Mouse (Mus musculus): ENCODE measurements around the gene 4933415A04Rik.

Gene 4933415A04Rik

DNA sequence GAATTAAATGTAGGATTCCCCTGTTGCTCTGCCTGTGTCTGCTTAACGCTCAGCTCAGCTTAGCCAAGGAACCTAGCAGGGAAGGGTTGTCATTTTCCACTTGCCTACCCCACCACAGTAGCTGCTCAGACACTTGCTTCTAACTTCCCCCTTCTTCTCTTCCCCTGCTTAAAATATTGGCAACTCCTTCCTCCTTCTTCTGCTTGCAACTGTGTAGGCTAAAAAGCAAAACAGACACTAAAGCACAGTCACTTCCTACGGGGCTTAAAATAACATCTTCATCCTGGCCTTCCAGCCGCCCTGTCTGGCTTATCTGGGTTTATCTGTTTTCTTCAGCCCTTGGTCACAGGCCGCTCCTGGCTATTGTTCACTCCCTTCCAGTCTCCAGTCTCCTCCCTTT is 45.7 kb downstream of the 4933415A04Rik start:
- DNase-seq (ENCODE audit: low read depth, low spot score): no peak

DNA sequence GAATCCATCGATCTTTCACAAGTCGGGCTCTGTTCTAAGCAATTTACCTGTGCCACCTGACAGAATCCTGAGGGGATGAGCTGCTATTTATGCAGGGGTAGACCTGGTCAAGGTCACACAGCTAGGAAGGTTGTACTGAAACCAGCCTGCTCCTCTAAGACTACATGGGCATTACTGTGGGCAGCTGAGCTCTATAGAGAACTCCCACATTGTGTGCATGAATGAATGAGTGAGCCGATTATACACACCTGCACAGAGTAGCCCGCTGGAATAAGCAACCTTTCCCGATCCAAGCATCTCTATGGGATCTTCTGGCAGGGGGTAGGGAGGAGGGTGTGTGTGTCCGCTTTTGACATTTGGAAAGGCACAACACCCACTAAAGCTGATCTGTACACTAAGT is 46.3 kb downstream of the 4933415A04Rik start:
- no peak for DNase-seq (ENCODE audit: low read depth, low spot score)

DNA sequence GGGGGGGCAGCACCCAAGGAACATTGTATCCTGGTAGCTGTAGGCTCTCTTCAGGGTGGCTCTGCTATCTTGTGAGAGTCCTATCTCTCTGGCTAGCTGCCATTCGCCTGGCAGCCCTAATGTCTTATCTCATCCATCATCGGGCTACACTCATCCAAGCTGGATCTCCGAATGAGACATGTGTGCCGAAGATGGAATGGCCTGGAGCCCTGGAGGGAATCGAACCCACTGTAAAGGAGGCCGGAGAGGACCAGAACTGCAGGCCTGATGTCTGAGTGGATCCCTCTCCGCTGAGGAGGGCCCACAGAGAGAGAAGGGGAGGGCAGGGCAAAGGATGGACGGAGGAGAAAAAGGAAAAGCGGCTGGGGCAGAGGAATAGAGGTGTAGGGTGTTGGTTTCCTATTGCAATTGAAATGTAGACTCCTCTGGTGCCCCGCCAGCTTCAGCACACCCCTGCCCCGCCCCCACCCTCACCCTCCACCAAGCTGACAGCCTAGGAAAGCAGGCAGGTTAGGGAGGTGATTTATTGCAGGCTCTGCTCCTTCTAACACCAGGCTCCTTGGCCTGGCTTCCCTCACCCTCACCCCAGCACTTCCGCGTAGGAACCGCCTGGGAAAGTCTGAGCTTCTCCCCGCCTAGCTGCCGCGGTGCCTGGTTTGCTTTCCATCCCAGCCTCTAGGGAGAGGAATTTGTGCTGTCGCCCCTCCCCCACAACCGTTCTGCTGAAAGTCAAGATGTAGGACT is 47.0 kb downstream of the 4933415A04Rik start:
- DNase-seq (ENCODE audit: low read depth, low spot score): peak; percentile 82

DNA sequence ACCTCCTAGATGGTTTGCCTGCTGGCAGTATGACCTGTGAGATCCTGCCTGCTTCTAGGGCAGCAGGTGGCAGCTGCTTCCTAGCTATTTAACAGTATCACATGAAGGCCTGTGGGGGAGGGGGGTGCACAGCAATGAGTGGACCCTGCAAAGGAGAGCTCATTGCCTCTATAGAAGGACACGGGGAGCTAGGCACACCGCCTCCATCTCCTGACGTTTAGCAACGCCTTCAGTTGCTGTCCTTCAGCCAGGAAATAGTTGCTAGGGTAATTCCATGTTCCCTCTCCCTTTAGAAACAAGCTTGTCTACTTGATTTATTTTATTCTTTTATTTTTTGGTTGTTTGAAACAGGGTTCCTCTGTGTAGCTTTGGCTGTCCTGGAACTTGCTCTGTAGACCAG is 49.9 kb downstream of the 4933415A04Rik start:
- no peak for DNase-seq (ENCODE audit: low read depth, low spot score)

DNA sequence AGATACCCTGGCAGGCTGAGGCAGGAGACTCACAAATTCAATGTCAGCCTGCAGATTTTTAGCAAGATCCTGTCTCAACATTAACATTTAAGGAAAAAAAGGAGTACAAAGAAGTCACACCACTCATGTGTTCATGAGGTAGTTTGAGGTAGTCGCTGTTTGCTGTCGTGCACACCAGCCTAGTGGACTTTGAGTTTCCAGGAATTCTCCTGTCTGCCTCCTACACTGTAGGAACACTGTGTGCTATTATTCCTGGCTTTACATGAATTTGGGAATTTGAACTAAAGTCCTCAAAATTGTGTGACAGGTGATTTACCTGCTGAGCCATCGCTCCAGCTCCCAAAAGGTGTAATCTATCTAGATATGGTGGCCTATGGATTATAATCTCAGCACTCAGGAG is 51.6 kb downstream of the 4933415A04Rik start:
- DNase-seq (ENCODE audit: low read depth, low spot score): no peak

Data from mesoderm, embryonic 11.5 days (tissue).